Mouse (Mus musculus) kidney, adult 2 months (tissue): ENCODE data around the gene Pld5. TPM values are rescaled to one million over a fixed set of nuclear protein-coding genes. Genes with fewer than 3 reads are reported as not detected.
A peak's percentile ranks its signal among the peaks of the same experiment; 100 is the strongest.

Source experiments
- DNase-seq: peaks from one replicate; pipeline ENCODE4 v3.0.0; 2021
- H3K27ac ChIP-seq: fragments of 200-500 bp; 2 replicates; pipeline ENCODE4 v1.5.1; 2012; ENCODE audit warnings: low read depth, low read length, control low read depth, inconsistent platforms; ENCODE audit not compliant: insufficient read depth
- H3K27me3 ChIP-seq: fragments of 200-500 bp; replicated peaks from 2 replicates; pipeline ENCODE4 v1.6.1; 2012; ENCODE audit warnings: mild to moderate bottlenecking, moderate library complexity, low read length, inconsistent platforms; ENCODE audit not compliant: control insufficient read depth, insufficient read depth
- H3K36me3 ChIP-seq: fragments of 200-500 bp; 2 replicates; pipeline ENCODE4 v1.6.1; 2012; ENCODE audit warnings: mild to moderate bottlenecking, moderate library complexity, low read length, inconsistent platforms; ENCODE audit not compliant: control insufficient read depth, insufficient read depth
- H3K4me1 ChIP-seq: fragments of 200-500 bp; 2 replicates; pipeline ENCODE4 v1.6.1; 2011; ENCODE audit warnings: low read length; ENCODE audit not compliant: control insufficient read depth, insufficient read depth
- H3K4me3 ChIP-seq: fragments of 200-500 bp; 2 replicates; pipeline ENCODE4 v1.5.1; 2011; ENCODE audit warnings: mild to moderate bottlenecking, low read depth, low read length, control low read depth; ENCODE audit not compliant: insufficient read depth
- CTCF ChIP-seq: fragments of 200-500 bp; conservative IDR thresholded peaks from 2 replicates; pipeline ENCODE4 v1.5.1; 2011; ENCODE audit warnings: low read depth, mild to moderate bottlenecking, control low read depth, low read length, moderate library complexity, mixed read lengths; ENCODE audit not compliant: insufficient read depth, insufficient read length
- POLR2A ChIP-seq: fragments of 200-500 bp; IDR thresholded peaks from one replicate; pipeline ENCODE4 v1.6.1; 2011; ENCODE audit warnings: low read depth, low read length, control low read depth
- WGBS: fragments of 180-500 bp; shearing (Covaris S2); methylation state at CpG from one replicate; pipeline ENCODE4 v1.1.7; 2018; 5-methylcytosine and 5-hydroxymethylcytosine counted together
- polyA plus RNA-seq: library from polyadenylated mRNA; depleted of rRNA; stranded (reverse); fragments of >200 nt; gene quantifications from 2 replicates; pipeline ENCODE4 v1.2.3, GENCODE M21; 2012

The Pld5 gene
- polyA plus RNA-seq, 1 experiment, result not detected

GRCm38 (mm10) chr1:176208014-176208413, 67.1 kb downstream of the Pld5 start:
- Histone ChIP-seq H3K4me3 (no peak overlapping the region), H3K27ac (no peak overlapping the region), H3K36me3 (no peaks in the 10 kb centered on the region), H3K4me1 (no peaks in the 10 kb centered on the region), H3K27me3 (no peaks in the 10 kb centered on the region)
- no peak for DNase-seq
- TF ChIP-seq CTCF (no peak), POLR2A (no peak)
- WGBS, result 87% methylated on average over 2 of the region's 2 CpGs

- no peaks in the 10 kb centered on the region for H3K36me3 ChIP-seq
- 69% methylated on average over 3 of the region's 3 CpGs for WGBS
- no peaks in the 10 kb centered on the region for H3K27me3 ChIP-seq
- no peaks in the 10 kb centered on the region for H3K4me1 ChIP-seq
- TF ChIP-seq POLR2A, result no peak
- no peak for TF ChIP-seq CTCF
- no peak overlapping the region for H3K4me3 ChIP-seq
- no peak for DNase-seq
- no peak overlapping the region for H3K27ac ChIP-seq
These were observed 72.8 kb downstream of the Pld5 start for GRCm38 (mm10) chr1:176202360-176202759.

GRCm38 (mm10) chr1:176197036-176197766, 77.9 kb downstream of the Pld5 start:
- Histone ChIP-seq H3K36me3 (no peaks in the 10 kb centered on the region), H3K4me1 (no peaks in the 10 kb centered on the region), H3K4me3 (no peak overlapping the region), H3K27me3 (no peaks in the 10 kb centered on the region), H3K27ac (no peak overlapping the region)
- DNase-seq, result no peak
- WGBS, result 83% methylated on average over 6 of the region's 6 CpGs
- no peak for TF ChIP-seq POLR2A
- no peak for TF ChIP-seq CTCF

- H3K4me1 ChIP-seq, result no peaks in the 10 kb centered on the region
- H3K27me3 ChIP-seq, result no peaks in the 10 kb centered on the region
- no peak for DNase-seq
- 85% methylated on average over 4 of the region's 4 CpGs for WGBS
- no peaks in the 10 kb centered on the region for H3K36me3 ChIP-seq
- H3K4me3 ChIP-seq, result no peak overlapping the region
- H3K27ac ChIP-seq, result no peak overlapping the region
- TF ChIP-seq POLR2A (no peak), CTCF (no peak)
These were observed 78.8 kb downstream of the Pld5 start for GRCm38 (mm10) chr1:176196341-176196740.

GRCm38 (mm10) chr1:176194727-176195126, 80.4 kb downstream of the Pld5 start:
- 75% methylated on average over 2 of the region's 2 CpGs for WGBS
- Histone ChIP-seq H3K4me3 (no peak overlapping the region), H3K27ac (no peak overlapping the region), H3K36me3 (no peaks in the 10 kb centered on the region), H3K4me1 (no peaks in the 10 kb centered on the region), H3K27me3 (no peaks in the 10 kb centered on the region)
- TF ChIP-seq CTCF, result no peak
- no peak for TF ChIP-seq POLR2A
- no peak for DNase-seq

- H3K36me3 ChIP-seq, result no peaks in the 10 kb centered on the region
- H3K4me1 ChIP-seq, result no peaks in the 10 kb centered on the region
- TF ChIP-seq POLR2A (no peak), CTCF (no peak)
- no peaks in the 10 kb centered on the region for H3K27me3 ChIP-seq
- no peak overlapping the region for H3K4me3 ChIP-seq
- WGBS, result 22% methylated on average over 6 of the region's 6 CpGs
- DNase-seq, result peak; percentile 31
- H3K27ac ChIP-seq, result no peak overlapping the region
These were observed 91.1 kb downstream of the Pld5 start for GRCm38 (mm10) chr1:176183991-176184390.

- Histone ChIP-seq H3K36me3 (no peaks in the 10 kb centered on the region), H3K27me3 (no peaks in the 10 kb centered on the region), H3K27ac (no peak overlapping the region), H3K4me3 (no peak overlapping the region), H3K4me1 (no peaks in the 10 kb centered on the region)
- no peak for DNase-seq
- no peak for TF ChIP-seq CTCF
- TF ChIP-seq POLR2A, result no peak
- WGBS, result 78% methylated on average over 1 of the region's 1 CpGs
These were observed 100.1 kb downstream of the Pld5 start for GRCm38 (mm10) chr1:176174971-176175370.
